Mouse (Mus musculus) cerebellum, postnatal 25 days (tissue): ENCODE measurements around the gene Nectin4.

Source experiments
- DNase-seq, 2 experiments: peaks; one replicate each; pipeline ENCODE4 v3.0.0; 2021; ENCODE audit warnings: mixed read lengths in 2 of 2

Nectin4 gene

DNA sequence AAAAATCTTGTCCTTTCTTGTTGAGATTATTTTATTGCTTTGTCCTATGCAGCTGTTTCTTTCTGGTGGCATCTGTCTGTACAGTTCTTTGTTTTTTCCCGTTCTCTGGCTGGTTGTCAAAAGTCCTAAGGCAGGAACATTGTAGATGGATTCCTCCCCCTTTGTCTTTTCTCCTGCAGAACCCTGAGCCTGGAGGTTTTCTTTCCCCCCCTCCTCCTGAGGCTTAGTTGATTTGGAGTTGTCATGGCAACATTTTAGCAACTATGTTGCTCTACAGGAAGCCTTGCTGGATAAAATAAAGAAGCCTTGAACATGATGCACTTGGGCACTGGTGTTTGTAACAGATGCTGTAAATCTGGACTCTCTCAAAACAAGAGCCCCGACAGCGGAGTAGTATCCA is 42.5 kb downstream of the Nectin4 start:
- DNase-seq, result no peak

DNA sequence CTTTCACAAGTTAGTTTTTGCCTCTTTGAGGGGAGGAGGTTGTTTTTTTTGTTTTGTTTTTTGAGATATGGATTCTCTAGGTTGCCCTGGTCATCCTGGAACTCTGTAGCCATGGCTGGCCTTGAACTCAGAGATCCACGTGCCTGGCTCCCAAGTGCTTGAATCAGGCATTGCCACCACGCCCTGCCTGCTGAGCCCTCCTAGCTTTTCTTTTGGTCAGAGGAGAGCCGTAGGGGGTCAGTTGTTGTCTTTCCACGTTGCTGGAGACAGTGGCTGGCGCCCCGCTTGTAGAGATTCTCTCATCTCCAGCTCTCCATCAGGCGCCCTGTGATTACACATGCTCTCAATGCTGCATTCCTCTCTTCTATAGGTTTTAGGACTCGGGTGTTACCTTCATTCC is 43.7 kb downstream of the Nectin4 start:
- DNase-seq, result no peak

DNA sequence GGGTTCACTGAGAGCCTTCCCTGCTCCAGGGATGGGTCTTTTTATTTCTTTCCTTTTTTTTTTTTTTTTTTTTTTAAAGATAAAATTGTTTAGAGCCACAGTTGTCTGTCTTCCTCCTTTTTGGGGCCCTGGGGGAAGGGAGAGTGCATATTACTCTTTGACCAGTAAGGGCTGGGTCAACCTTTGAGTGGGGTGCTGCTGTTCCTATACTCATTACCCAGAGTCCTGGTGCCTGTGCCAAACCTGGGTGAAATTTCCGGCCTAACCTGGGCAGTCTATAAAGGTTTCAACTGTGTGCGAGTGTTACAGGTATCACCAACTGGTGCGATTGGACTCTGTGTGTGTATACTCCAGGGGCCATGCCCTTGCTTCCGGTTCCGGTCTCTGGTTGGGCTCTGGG is 48.8 kb downstream of the Nectin4 start, which contains the start of gene Tstd1:
Tstd1 (plus strand) TSS at position 213 of the 400 bp plus-strand sequence.
- DNase-seq, result no peak

DNA sequence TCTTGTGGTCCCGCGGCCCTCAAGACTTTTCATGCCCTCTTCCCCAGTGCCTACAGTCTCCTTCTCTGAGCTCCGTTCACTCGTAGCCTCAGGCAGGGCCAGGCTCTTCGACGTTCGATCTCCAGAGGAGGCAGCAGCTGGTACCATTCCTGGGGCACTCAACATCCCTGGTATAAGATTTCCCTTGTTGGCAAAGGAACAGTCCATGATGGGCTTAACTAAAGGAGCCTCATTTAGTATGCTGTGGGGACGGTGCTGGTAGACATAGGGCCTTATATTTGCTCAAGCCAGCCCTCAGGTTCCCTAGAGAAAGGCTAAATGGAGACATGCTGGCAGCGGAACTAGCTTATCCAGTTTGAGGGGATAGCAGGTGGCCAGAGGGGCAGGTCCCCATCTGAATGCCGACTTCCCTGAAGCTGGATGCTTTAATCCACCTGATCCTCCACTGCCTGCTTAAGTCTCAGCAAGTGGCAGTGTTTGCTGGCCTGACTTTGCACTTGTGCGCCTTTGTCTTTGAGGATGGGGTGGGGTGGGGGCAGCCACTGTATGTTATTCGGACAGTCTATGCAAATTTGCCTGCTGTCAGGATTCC is 49.5 kb downstream of the Nectin4 start:
- DNase-seq, result no peak

DNA sequence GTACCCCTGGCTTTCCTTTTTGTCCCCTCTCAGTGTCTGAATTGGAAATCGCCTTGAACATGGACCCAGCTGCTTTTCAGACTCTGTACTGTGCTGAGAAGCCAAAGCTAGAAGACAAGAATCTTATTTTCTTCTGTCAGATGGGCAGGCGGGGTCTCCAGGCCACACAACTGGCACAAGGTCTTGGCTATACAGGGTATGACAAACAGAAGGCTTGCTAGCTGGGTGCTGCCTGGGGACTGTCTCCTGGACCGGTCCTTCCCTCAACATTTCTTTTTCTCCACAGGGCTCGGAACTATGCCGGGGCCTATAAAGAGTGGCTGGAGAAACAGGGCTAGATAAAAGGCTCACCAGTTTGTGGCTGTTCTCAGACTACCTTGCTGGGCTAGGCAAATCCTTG is 50.0 kb downstream of the Nectin4 start:
- DNase-seq, result no peak

DNA sequence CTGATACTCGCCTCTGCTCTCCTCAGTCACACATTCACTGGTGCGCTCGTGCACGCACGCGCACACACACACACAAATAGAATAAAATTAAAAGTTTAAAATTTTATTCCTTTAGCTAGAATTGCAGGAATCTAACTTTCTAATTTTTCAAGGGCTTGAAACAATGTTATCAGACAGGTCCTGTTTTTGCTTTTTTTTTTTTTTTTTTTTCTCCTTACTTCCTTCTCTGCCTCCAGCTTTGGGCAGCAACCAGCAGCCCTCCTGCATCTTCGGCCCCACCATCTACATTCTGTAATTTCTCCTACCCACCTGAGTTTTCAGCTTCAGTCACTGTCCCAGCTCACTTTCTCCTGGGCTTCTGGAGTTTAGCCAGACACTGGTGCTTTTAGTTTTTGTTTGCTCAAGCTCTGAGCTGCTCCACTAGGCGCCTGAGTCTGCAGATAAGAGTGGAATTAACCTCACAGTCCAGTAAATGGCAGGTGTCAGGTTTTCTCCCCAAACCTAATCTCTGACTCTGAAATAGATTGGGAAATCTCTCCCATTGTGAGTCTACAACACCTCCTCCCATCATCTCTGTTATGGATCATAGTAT is 52.7 kb downstream of the Nectin4 start:
- no peak for DNase-seq

DNA sequence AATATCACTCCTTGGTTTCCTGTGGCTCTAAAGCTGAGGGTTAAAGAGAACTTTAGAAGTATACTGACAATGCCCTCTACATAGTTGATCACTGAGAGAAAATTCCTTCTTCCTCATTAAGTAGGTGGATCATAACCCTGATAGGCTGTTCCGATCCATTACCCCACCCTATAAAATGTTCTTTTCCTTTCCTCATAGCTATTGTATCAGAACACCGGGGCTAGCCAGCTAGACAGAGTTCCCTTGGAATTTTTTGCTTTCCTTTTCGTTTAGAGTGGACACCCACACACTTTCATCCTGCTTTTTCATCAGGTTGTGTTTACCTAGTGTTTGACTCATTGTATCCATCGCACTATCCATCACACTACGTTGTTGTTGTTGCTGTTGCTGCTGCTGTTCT is 54.7 kb downstream of the Nectin4 start:
- DNase-seq, result no peak

DNA sequence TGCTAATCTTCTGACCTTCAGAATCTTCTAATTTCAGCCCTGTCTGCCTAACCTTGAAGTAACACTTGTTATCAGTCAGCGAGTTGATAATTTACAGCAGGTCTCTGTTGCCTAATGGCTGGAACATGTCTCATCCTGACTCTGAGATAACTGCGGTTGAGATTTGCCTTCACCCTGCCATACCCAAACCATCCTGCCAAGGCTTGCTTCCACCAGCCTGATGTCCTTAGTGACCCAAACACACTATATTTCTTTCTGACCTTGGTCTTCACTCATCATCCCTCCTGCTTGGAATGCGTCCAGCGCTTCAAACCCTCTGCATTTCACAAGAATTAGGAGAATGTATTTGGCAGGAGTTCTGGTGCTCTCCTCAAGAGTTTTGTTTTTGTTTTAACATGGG is 55.2 kb downstream of the Nectin4 start:
- DNase-seq, result no peak

DNA sequence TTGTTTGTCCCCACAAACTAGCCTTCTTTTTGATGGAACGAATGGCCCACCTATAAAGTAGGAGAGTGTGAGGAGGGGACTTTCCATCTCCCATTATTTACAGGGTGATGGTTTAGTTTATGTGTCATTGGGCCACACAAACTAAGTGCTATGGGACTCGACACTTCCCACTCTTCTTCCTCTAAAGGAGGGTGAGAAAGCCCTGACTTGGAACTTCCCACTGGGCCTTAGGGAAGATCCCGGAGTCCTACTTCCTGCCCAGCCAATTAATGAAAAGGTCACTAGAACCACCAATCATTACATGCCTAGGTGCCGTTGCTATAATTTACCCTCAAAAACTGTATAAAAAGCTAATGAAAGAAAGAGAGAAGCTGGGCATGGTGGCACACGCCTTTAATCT is 62.3 kb downstream of the Nectin4 start:
- no peak for DNase-seq

DNA sequence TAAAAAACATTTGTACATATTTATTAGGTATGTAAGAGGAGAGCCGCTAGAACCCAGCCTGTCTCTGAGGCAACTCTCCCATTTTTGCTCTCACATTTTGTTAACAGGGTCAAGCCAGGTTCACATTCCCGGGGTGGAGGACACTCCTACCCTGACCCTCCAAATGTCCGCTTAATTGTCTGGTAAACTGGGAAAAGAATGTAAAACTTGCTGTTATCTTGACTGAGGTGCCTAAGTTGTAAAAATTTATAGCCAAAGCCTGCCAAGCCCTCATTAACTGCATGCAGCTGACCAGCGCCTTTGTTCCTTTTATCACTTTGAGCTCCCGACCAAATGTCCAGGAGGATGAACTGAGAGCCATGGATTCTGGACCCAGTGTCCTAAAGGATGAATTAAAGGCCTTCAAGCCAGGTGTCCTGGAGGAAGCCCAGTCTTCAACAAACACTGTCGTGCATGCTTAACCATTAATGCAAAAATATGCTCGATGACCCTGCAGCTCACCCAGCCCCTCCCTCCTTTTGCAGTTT is 65.5 kb downstream of the Nectin4 start:
- no peak for DNase-seq

DNA sequence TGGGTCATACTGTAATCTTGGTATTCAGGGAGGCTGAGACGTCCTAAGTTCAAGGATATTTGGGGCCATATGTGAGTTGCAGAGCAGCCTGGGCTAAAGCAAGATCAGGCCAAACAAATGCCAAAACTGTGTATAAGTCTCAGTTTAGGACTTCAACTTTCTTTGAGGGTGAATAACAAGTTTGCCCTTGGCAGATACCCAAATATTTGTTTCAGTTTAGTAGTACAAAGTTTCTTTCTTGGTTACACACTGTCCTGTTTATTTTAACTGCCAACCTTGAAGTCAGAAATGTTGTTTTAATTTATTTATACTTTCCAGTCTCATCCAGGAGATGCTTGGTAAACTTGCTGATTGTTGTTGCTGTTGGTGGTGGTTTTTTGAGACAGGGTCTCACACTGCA is 66.1 kb downstream of the Nectin4 start:
- DNase-seq, result no peak

DNA sequence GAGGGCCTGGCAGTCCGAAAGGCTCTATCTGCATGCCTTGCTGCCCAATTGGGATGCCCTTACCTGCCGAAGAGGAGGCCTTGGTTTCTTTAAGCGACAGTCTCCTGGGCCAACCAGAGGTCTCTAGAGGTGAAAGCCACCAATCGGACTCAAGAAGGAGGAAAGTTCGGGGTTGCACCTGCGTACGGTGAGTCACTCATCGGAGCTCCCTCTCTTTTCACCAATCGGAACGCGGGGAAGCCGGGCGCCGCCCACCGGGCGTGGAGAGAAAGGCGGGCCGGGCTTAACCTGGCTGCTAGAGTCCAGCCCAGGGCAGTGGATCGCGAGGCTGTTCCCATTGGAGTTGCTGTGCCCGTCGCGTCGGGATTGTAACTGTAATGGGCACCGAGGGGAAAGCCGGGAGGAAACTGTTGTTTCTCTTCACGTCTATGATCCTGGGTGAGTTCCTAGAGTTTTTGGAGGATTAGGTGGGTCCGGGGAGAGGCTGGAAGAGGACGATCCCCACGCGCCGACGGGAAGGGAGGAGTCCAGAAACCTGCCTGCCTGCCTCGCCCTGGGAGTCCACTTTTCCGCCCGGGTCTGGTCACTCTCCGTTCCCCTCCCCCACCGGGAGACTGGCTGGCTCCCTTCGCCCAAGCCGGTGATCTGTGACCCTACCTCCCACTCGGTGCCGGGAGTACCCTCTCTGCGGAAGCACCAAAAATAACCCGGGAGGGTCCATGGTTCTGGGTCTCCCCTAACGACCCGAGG is 67.5 kb downstream of the Nectin4 start, which contains the start of gene F11r:
F11r (plus strand) TSS at position 272 of the 750 bp plus-strand sequence.
- DNase-seq, result peak; percentile 85 to 89
